Mouse (Mus musculus) forebrain, embryonic 11.5 days (tissue): ENCODE results near the gene Trp53. TPM values are rescaled to one million over a fixed set of nuclear protein-coding genes. Genes with fewer than 3 reads are reported as not detected.
"Not testable (repeated sequence)": the region's sequence is repeated elsewhere in the genome, so short reads cannot be mapped to it uniquely, and the experiment has no call there.

ENCODE experiments used
- ATAC-seq: fragments of 200-750 bp; cut with Nextera tagmentation; replicated peaks from 2 replicates; pipeline ENCODE4 v1.8.0; 2017; ENCODE audit warnings: moderate TSS enrichment; ENCODE audit not compliant: low FRiP score
- DNase-seq: peaks from one replicate; pipeline ENCODE4 v3.0.0-alpha.2; 2017; ENCODE audit warnings: low spot score
- H3K27ac ChIP-seq: fragments of 300-500 bp; sonication (generic); 2 replicates; pipeline ENCODE4 v1.5.1; 2014; ENCODE audit warnings: low read depth, low read length
- H3K27me3 ChIP-seq: fragments of 300-500 bp; sonication (generic); 2 replicates; pipeline ENCODE4 v1.6.1; 2014; ENCODE audit warnings: mild to moderate bottlenecking, low read length, mixed read lengths; ENCODE audit not compliant: control insufficient read depth, insufficient read depth
- H3K36me3 ChIP-seq: fragments of 300-500 bp; sonication (generic); 2 replicates; pipeline ENCODE4 v1.6.1; 2014; ENCODE audit warnings: mild to moderate bottlenecking, low read length, moderate library complexity, mixed read lengths; ENCODE audit not compliant: control insufficient read depth, insufficient read depth
- H3K4me1 ChIP-seq: fragments of 300-500 bp; sonication (generic); replicated peaks from 2 replicates; pipeline ENCODE4 v1.6.1; 2014; ENCODE audit warnings: low read length, mixed read lengths; ENCODE audit not compliant: control insufficient read depth, insufficient read depth
- H3K4me2 ChIP-seq: fragments of 300-500 bp; sonication (generic); 2 replicates; pipeline ENCODE4 v1.6.1; 2014; ENCODE audit warnings: low read depth, mild to moderate bottlenecking, low read length, moderate library complexity, mixed read lengths; ENCODE audit not compliant: severe bottlenecking
- H3K4me3 ChIP-seq: fragments of 300-500 bp; sonication (generic); 2 replicates; pipeline ENCODE4 v1.5.1; 2014; ENCODE audit warnings: low read depth, low read length
- H3K9ac ChIP-seq: fragments of 300-500 bp; sonication (generic); 2 replicates; pipeline ENCODE4 v1.6.1; 2014; ENCODE audit warnings: low read length
- H3K9me3 ChIP-seq: fragments of 300-500 bp; sonication (generic); 2 replicates; pipeline ENCODE4 v1.6.1; 2016; ENCODE audit warnings: low read length, mixed read lengths; ENCODE audit not compliant: control insufficient read depth
- WGBS: fragments of 180-500 bp; shearing (Covaris S2); extraction: QIAGEN DNeasy Blood & Tissue Kit; methylation state at CpG from one replicate; pipeline ENCODE4 v1.1.7; 2014; 5-methylcytosine and 5-hydroxymethylcytosine counted together
- polyA plus RNA-seq: library from polyadenylated mRNA; unstranded; fragments of >200 nt; fragmentation: Nextera tagmentation; extraction: Ambion mirVana; gene quantifications from 2 replicates; pipeline ENCODE4 v1.2.1, GENCODE M21; 2014

Trp53 gene
- 168 and 175 TPM in 2 replicates for polyA plus RNA-seq

DNA sequence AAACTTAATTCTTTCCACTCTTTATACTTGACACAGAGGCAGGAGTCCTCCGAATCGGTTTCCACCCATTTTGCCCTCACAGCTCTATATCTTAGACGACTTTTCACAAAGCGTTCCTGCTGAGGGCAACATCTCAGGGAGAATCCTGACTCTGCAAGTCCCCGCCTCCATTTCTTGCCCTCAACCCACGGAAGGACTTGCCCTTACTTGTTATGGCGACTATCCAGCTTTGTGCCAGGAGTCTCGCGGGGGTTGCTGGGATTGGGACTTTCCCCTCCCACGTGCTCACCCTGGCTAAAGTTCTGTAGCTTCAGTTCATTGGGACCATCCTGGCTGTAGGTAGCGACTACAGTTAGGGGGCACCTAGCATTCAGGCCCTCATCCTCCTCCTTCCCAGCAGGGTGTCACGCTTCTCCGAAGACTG is at the start of gene Trp53, which contains the start of gene Wrap53:
TSS of gene Trp53 (plus strand) at position 269 of the 424 bp plus-strand sequence.
TSS of gene Wrap53 (minus strand) at position 165 of the 424 bp plus-strand sequence.
- Histone ChIP-seq H3K27ac (peak within 1 kb of the TSS; percentile 84), H3K36me3 (no peaks in the 10 kb centered on the region), H3K4me3 (peak within 1 kb of the TSS; percentile 81), H3K9me3 (no peaks in the 10 kb centered on the region), H3K4me2 (peak within 1 kb of the TSS; percentile 69), H3K27me3 (no peaks in the 10 kb centered on the region), H3K9ac (peak within 1 kb of the TSS; percentile 88), H3K4me1 (peaks cover 16% of the 10 kb centered on the region)
- ATAC-seq (peak; percentile 65), DNase-seq (peak; percentile 93)
- 0% methylated on average over 13 of the region's 13 CpGs for WGBS

DNA sequence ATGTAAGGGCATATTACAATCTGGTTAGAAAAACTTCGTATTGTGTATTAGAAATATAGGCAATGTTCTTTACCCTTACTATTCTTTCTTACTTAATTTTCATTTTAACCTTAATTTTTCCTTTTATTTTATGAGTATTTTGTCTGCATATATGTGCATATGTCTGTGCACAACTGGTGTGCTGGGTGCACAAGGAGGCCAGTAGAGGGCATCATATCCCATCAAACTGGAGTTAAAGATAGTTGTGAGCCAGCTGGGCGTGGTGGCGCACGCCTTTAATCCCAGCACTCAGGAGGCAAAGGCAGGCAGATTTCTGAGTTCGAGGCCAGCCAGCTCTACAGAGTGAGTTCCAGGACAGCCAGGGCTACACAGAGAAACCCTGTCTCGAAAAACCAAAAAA is 49.4 kb upstream of the Trp53 start:
- H3K9ac ChIP-seq, H3K27ac ChIP-seq, H3K4me2 ChIP-seq, H3K9me3 ChIP-seq, H3K36me3 ChIP-seq, ATAC-seq, H3K4me3 ChIP-seq, H3K27me3 ChIP-seq, DNase-seq, H3K4me1 ChIP-seq: not testable (repeated sequence)
- 87% methylated on average over 6 of the region's 6 CpGs for WGBS

GRCm38 (mm10) chr11:69532480-69533150 is 47.5 kb upstream of the Trp53 start:
- H3K4me2 ChIP-seq = no peak overlapping the region
- H3K9ac ChIP-seq = no peak overlapping the region
- H3K4me1 ChIP-seq = 0 out of 2 replicates have a peak, but pooled peaks cover 4% of the 10 kb centered on the region
- H3K36me3 ChIP-seq = no peaks in the 10 kb centered on the region
- WGBS = 87% methylated on average over 7 of the region's 7 CpGs
- H3K9me3 ChIP-seq = no peaks in the 10 kb centered on the region
- H3K27me3 ChIP-seq = no peaks in the 10 kb centered on the region
- DNase-seq (no peak), ATAC-seq (no peak)
- no peak overlapping the region for H3K27ac ChIP-seq
- no peak overlapping the region for H3K4me3 ChIP-seq

- ATAC-seq = no peak
- no peak overlapping the region for H3K4me3 ChIP-seq
Observed at GRCm38 (mm10) chr11:69534990-69535389, 45.2 kb upstream of the Trp53 start.

DNA sequence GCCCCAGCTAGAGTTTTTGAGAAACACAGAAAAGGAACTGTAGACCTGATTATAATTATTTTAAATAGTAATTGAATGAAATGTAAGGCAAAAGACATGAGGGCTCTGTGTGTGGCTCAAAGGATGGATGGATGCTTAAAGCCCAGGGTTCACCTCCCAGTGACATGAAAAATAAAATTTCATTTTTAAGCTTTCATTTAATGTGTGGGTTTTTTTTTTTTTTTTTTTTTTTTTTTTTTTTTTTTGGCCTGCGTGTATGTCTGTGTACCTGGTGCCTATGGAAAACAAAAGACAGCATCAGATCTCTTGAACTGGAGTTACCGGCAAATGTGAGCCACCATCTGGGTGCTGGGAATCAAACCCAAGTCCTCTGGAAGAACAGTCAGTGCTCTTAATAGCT is 39.5 kb upstream of the Trp53 start:
- Histone ChIP-seq H3K27ac (no peak overlapping the region), H3K36me3 (no peaks in the 10 kb centered on the region), H3K9me3 (no peaks in the 10 kb centered on the region), H3K9ac (no peak overlapping the region), H3K4me2 (no peak overlapping the region), H3K4me1 (peaks cover 4% of the 10 kb centered on the region; the same call in 1 of the 2 replicates), H3K27me3 (no peaks in the 10 kb centered on the region), H3K4me3 (no peak overlapping the region)
- WGBS = 93% methylated on average over 2 of the region's 2 CpGs
- DNase-seq = no peak
- no peak for ATAC-seq

More at GRCm38 (mm10) chr11:69534990-69535389, 45.2 kb upstream of the Trp53 start:
- DNase-seq = no peak
- Histone ChIP-seq H3K27me3 (no peaks in the 10 kb centered on the region), H3K36me3 (no peaks in the 10 kb centered on the region), H3K4me1 (no peaks in the 10 kb centered on the region), H3K9ac (no peak overlapping the region), H3K4me2 (no peak overlapping the region), H3K9me3 (no peaks in the 10 kb centered on the region), H3K27ac (no peak overlapping the region)
- WGBS = 83% methylated on average over 1 of the region's 1 CpGs

DNA sequence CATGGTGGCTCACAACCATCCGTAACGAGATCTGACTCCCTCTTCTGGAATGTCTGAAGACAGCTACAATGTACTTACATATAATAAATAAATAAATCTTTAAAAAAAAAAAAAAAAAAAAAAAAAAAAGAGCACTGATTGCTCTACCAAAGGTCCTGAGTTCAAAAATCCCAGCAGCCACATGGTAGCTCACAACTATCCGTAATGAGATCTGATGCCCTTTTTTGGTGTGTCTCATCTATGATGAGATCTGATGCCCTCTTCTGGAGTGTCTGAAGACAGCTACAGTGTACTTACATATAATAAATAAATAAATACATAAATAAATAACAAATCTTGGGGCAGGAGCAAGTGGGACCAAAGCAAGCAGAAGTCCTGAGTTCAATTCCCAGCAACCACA is 38.4 kb upstream of the Trp53 start:
- H3K27ac ChIP-seq, H3K36me3 ChIP-seq, H3K4me2 ChIP-seq, H3K27me3 ChIP-seq, H3K9me3 ChIP-seq, DNase-seq, H3K4me3 ChIP-seq, H3K9ac ChIP-seq, ATAC-seq, H3K4me1 ChIP-seq: not testable (repeated sequence)
- WGBS = 77% methylated on average over 1 of the region's 3 CpGs

- H3K36me3 ChIP-seq = no peaks in the 10 kb centered on the region
- no peaks in the 10 kb centered on the region for H3K27me3 ChIP-seq
- no peak overlapping the region for H3K4me2 ChIP-seq
- H3K4me3 ChIP-seq = no peak overlapping the region
- peak overlapping the region; percentile 55; the same call in 1 of the 2 replicates for H3K27ac ChIP-seq
- H3K9ac ChIP-seq = peak overlapping the region; percentile 5; the same call in 1 of the 2 replicates
- DNase-seq (no peak), ATAC-seq (no peak)
- no peaks in the 10 kb centered on the region for H3K9me3 ChIP-seq
- WGBS = 22% methylated on average over 3 of the region's 3 CpGs
- peaks cover 24% of the 10 kb centered on the region for H3K4me1 ChIP-seq
Observed at GRCm38 (mm10) chr11:69543598-69543997, 36.6 kb upstream of the Trp53 start.

DNA sequence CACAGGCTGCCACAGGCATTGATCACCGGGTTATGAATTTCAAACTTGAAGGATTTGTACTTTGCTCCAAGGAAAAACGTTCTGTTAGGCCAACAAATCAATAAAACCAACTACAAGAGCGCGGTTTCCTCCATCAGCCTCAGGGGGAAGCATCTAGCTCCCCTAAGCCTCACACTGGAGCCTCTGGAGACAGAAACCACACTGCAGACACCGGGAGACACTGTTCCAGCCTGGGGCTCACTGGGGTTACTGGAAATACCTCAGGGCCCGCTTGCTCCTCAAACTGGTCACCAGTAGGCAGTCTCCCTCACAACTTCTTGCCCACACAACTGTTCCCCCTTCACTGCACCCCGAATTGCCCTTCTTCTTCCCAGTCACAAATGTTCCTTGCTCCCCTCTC is 34.2 kb upstream of the Trp53 start:
- WGBS = 11% methylated on average over 7 of the region's 7 CpGs
- H3K4me2 ChIP-seq = peak overlapping the region; percentile 74
- ATAC-seq (no peak), DNase-seq (no peak)
- H3K27ac ChIP-seq = peak overlapping the region; percentile 73
- no peaks in the 10 kb centered on the region for H3K27me3 ChIP-seq
- H3K9me3 ChIP-seq = no peaks in the 10 kb centered on the region
- peak overlapping the region; percentile 34 for H3K4me3 ChIP-seq
- peaks cover 24% of the 10 kb centered on the region for H3K4me1 ChIP-seq
- no peaks in the 10 kb centered on the region for H3K36me3 ChIP-seq
- peak overlapping the region; percentile 65 for H3K9ac ChIP-seq
